Mouse (Mus musculus) gastrocnemius, adult 2 months (tissue): Measurements from ENCODE around the gene Tigar. TPM values are rescaled to one million over a fixed set of nuclear protein-coding genes. Genes with fewer than 3 reads are reported as not detected.
A peak's percentile ranks its signal among the peaks of the same experiment; 100 is the strongest.

Experiments used
- DNase-seq: peaks from one replicate; pipeline ENCODE4 v3.0.0; 2022
- H3K27ac ChIP-seq: fragments of 200-600 bp; 2 replicates; pipeline ENCODE4 v1.8.1; 2022; ENCODE audit warnings: mild to moderate bottlenecking
- H3K4me3 ChIP-seq: fragments of 200-600 bp; 2 replicates; pipeline ENCODE4 v1.8.1; 2022; ENCODE audit warnings: mild to moderate bottlenecking, moderate library complexity
- CTCF ChIP-seq: fragments of 200-600 bp; IDR thresholded peaks from 2 replicates; pipeline ENCODE4 v1.8.1; 2022; ENCODE audit warnings: antibody characterized with exemption, mild to moderate bottlenecking, moderate library complexity
- intact Hi-C: fragments of 180-260 bp; cut with DNase I; formaldehyde crosslinking; loops from one replicate; pipeline ENCODE4 v1.15.1; 2025
- long read RNA-seq, 2 experiments: library from polyadenylated mRNA; stranded (forward); transcript quantifications; one replicate each; pipeline ENCODE4 v2.0.0; 2021
- total RNA-seq, 2 experiments: library from RNA; stranded (reverse); gene quantifications; 2 replicates each; pipeline ENCODE4 v1.2.3; 2021

Tigar gene
- total RNA-seq = 100 to 1,000 TPM in 1 of 2 experiments, 10 to 100 TPM in 1; 76.6 to 103 TPM
- long read RNA-seq, experiment 1, transcript Tigar-201 (6 exons, 3,651 nt) = major isoform, 25 of 132 reads
- long read RNA-seq, experiment 1, partial matches to known transcripts = 0 of 132 reads
- long read RNA-seq, experiment 1, other reads (novel, unspliced or antisense) = 107 of 132 reads
- long read RNA-seq, experiment 2, transcript Tigar-201 (6 exons, 3,651 nt) = major isoform, 32 of 157 reads
- long read RNA-seq, experiment 2, partial matches to known transcripts = 1 of 157 reads
- long read RNA-seq, experiment 2, other reads (novel, unspliced or antisense) = 124 of 157 reads

DNA sequence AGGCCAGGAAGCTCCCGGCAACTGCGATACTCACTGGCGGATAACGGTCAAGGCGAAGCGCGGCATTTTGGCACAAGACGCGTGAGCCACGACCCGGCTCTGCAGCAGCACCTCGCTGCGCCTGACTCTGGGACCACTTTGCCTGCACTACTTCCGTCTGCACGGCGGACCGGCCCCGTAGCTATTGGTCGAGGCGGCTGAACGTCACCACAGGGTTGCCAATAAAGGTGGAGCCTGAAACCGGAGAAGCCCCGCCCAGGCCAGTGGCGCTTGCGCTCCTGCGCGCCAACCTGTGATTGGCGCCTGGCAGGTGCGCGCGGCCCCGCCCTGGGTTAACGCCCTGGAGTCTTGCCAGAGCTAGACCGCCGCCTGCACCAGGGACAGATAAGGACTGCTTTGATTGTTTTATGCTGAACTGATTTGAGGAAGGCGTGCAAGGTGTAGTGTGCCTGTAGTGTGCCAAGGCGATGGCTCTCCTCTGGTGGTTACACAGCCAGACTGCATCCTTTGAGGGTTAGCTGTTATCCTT, at the start of gene Tigar:
Tigar (minus strand) TSS at position 156 of the 529 bp plus-strand sequence.
- intact Hi-C loops = loop anchor here (5.0 kb wide), 1 partner anchor 82 kb away; no protein-coding TSS in a partner anchor
- no peak for TF ChIP-seq CTCF
- H3K4me3 ChIP-seq = peak within 1 kb of the TSS; percentile 80
- peak within 1 kb of the TSS; percentile 94 for H3K27ac ChIP-seq
- DNase-seq = peak; percentile 96

DNA sequence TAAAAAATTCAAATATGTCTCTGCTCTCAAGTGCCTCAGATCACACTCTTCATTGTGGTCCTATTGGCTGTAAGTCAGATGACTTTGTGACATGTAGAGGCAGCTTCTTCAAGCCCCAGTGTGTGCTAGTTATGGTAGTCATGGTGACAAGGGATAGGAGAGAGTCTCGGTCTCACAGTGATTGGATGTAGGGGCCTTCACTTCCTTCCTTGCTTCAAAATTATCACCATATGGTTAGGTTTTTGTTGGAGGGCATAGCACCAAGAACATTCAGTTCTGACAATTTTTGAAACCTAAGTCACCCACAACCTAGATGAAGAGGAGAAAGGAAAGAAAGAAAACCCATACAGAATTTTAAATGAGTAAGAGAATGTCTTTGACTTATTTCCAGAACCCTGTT, 48.0 kb upstream of the Tigar start:
- intact Hi-C loops = no loop called here

DNA sequence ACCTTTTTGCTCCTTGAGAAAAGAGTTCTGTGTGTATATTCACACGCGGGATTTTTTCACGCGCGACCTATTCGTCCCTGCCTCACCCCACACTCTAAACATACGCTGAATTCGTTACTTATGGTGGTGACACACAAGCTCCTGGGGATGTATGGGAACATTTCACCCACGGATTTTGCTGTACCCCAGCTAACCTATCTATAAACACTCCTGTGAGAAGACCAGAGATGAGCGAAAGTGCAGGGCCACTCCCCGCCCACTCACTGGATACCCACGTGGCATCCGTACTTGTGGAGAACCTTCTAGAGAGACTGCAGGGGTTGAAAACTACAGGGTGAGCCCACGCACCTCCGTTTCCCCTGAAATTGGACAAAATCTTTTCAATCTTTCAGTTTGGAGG, 46.1 kb upstream of the Tigar start:
- TF ChIP-seq CTCF = no peak
- intact Hi-C loops = no loop called here
- Histone ChIP-seq H3K4me3 (peak overlapping the region; percentile 80), H3K27ac (peak overlapping the region; percentile 76)
- no peak for DNase-seq

More for the DNA sequence above, 48.0 kb upstream of the Tigar start:
- TF ChIP-seq CTCF = no peak
- H3K4me3 ChIP-seq = no peak overlapping the region
- DNase-seq = no peak
- H3K27ac ChIP-seq = no peak overlapping the region

DNA sequence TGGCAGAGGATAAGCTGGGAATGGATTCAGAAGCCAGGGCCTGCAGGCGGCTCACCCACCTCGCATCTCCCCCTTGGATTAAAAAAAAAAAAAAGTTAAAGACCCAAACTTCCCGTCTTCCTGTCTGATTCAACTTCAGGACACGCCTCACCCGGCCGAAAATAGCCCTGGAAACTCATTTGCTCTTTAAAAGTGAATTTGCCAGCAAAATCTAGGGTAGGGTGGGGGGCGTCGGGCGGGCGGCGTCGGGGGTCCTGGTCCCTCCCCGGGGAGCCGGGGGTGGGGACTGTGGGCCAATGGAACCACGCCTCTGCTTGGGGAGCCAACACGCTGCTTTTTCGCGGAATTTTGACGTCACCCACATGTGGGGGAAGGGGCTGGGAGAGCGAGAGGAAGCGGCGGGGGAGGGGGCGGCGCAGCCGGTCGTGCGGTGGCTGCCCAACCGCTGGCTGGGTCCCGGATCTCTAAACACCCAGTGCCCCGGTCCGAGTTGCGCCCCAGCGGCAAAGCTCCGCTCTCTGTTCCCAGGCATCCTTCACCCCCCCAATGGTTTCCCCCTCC, 45.4 kb upstream of the Tigar start:
- peak; percentile 61 for DNase-seq
- intact Hi-C loops = no loop called here
- TF ChIP-seq CTCF = no peak
- Histone ChIP-seq H3K4me3 (peak overlapping the region; percentile 80), H3K27ac (peak overlapping the region; percentile 76)

DNA sequence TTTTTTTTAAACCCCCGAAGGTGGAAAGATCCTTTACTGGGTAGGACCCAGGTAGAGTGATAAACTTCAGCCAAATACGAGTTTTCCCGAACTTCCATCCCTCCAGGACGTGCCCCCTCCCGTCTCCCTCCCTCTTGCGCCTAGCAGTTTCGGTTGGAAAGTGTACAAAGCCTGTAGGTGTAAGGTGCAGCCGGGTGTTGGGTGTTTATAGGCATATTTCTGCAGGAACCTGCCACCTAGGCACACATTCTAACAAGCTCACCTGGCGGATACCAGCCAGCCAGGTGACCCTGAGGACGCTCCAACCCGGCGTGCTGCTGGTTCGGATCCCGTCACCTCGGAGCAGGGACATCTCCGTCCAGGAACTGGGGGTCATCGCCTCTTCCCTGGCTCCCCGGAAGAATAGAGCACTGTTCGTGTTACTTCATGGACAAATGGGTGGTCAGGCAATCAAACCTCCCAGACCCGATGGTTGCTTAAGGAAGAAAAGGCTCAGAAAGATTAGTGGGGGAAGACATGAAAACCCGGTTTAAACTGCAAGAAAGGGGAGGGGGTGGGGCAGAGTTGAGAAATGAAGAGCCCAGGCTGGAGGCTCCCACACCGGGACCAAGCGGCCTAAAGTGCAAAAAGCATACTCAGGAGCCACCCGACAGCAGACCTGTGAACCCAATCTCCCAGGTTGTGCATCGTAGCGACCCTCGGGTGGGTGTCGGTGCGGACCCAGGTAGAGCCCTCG, 44.8 kb upstream of the Tigar start:
- no peak for DNase-seq
- no peak for TF ChIP-seq CTCF
- H3K4me3 ChIP-seq = peak overlapping the region; percentile 80
- intact Hi-C loops = no loop called here
- H3K27ac ChIP-seq = peak overlapping the region; percentile 76

DNA sequence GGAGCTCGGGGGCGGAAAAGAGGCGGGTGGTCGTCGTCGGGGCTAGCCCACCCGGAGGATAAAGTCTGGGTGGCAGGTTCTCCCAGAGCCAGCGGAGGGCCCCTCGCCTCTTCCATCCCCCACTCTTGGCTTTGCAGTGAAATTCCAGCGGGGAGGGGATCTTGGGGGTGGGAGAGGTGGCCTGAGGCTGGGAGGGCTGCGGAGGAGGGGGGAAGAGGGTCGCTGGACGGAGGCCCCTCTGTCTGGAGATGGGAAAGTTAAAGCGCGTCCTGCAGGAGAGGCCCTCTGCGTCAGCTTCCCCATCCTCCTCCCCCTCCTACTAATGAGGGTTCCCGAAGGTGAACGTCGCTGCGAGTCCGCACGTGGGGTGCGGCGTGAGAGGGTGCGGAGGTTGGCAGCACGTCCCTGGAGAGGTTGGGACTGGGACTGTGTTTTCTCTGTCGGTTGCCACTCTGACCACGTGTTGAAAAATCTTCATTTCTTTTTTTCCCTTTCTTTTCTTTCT, 44.0 kb upstream of the Tigar start:
- DNase-seq = peak; percentile 45
- intact Hi-C loops = no loop called here
- peak overlapping the region; percentile 76 for H3K27ac ChIP-seq
- H3K4me3 ChIP-seq = peak overlapping the region; percentile 80
- no peak for TF ChIP-seq CTCF

DNA sequence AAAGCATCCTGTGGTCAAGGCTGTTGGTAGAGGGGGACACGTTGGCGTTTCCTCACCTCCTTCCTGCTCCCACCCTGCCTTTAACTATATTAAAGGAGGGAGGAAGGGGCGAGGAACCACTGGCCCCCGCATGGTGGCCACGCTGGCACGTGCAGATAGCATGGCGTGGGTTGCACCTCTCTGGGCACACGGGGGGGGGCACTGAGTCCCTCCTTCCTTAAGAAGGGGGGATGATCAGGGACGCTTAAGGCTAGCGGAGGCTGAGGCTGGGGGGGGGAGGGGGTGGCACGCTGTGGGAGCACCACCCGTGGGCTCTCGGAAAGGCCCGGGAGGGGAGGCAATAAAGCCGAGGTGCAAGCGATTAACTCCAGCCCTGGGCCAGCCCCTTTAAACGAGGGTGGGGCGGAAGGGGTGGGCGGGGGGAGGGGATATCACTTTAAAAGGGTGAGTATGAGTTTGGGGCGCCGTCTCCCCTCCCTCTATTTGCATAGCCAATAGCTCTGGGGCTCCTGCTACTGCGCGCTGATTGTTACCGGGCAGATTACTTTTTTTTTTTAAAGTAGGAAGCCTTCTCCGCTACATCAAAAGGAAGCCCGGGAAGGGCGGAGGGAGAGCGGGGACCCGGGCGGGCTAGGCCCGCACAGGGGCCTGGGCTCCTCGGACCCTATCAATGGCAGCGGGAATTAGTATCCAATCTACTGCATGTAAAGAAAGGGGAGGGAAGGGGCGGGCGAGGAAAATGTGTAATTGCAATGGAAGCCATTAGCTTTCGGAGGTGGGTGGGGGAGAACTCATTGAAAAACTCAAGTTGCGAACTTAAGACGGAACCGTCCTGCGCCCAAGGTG, 43.0 kb upstream of the Tigar start, which contains the start of gene Ccnd2:
Ccnd2 (minus strand) TSS at position 88 of the 846 bp plus-strand sequence.
- DNase-seq = peak; percentile 47
- H3K27ac ChIP-seq = peak within 1 kb of the TSS; percentile 80
- H3K4me3 ChIP-seq = peak within 1 kb of the TSS; percentile 80
- no peak for TF ChIP-seq CTCF
- intact Hi-C loops = no loop called here

DNA sequence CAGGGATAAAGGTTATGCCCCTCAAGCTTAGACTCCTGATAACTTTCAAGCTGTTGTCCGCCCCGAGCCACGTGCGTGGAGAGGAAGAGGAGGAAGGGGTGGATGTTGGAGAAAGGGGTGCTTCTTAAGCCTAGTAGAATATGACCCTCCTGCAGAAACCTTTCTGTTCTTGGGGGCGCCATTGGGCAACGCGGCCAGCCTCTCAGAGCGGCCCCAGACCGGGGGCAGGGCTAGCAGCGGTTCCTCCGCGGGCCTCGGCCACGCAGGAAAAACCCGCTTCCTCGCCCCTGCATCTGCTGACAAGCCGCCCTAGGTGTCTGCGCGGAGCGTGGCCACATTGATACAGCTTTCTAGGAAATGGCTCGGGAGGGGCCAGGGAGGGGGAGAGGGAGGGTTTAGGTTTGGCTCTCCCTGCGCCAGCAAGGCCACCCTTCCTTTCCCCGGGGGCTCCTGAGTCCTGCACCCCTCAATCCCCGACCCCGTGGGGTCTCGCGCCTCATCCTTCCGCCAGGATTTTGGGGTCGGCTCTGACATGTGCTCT, 42.3 kb upstream of the Tigar start:
- TF ChIP-seq CTCF = no peak
- peak; percentile 44 for DNase-seq
- intact Hi-C loops = no loop called here
- peak overlapping the region; percentile 80 for H3K4me3 ChIP-seq
- peak overlapping the region; percentile 80 for H3K27ac ChIP-seq

DNA sequence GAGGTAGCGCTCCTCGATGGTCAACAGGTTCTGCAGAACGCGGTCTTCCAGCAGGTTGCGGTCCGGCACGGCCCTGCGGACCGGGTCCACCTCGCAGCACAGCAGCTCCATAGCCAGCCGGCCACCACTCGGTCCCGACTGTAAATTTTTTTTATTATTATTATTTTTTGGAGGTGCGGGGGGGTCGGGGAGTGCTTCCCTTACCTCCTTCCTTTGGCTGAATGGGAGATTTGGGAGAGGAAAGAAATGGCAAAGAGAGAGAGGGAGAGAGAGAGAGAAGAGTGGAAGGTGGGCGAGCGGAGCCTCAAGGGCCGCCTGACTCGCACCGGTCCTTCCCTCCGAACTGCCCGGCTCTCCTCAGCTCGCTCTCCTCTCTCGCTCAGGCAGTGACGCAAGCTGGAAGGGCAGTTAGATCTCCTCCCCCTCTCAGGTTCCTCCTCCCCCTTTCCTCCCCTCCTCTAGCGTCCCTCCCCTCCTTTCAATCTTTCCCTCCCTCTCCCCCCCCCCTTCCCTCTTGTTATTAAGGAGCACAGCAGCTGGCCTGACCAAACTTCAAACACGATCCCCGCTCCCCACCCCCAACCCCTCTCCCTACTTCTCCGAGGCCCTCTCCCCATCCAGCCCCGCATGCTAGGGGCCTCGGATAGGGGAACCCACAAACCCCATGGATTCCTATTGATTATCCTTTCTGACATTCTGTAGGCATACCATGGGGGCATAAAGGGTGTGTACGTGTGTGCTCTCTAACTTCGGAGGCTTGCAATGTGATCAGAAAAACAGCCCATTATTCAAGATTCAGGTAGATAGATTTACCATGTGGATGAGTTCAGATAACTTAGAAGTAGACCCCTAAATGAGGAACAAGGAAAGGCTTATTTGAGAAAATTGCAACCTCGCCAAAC, 41.6 kb upstream of the Tigar start:
- no peak for TF ChIP-seq CTCF
- H3K4me3 ChIP-seq = peak overlapping the region; percentile 80
- peak; percentile 82 for DNase-seq
- H3K27ac ChIP-seq = peak overlapping the region; percentile 88
- intact Hi-C loops = no loop called here

DNA sequence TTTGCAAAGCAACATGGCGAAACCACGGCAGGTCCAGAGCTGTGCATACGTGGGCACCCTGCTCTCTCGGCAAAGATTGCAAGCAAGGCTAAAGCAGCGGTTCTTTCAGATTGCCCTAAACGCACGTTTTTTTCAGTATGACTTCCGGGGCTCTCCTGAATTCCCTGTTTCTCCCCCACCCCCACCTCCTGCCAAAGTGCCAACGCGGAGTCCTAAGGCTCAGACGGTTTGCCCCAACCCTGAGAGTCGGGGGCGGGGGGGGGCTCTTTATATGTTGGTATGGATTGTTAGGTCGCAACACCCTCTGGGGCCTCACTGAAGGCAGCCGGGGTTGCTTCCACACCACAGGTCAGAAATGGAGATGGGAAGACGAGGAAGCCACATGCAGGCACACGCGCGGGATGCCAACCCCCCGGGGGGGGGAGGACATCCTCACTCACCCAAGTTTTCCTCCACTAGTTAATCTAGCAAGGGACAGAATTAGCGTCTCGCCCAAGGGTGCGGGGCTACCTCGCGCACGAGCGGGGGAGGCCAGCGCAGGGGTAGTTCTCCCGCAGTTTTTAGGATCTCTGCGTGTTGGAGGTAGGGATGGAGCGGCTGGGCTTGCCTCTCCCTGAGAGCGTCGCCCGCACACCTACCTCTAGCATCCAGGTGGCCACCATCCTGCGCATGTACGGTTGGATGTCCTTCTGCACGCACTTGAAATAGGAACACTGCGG, 40.7 kb upstream of the Tigar start:
- DNase-seq = peak; percentile 36
- TF ChIP-seq CTCF = no peak

More for the DNA sequence above, 40.7 kb upstream of the Tigar start:
- H3K4me3 ChIP-seq = peak overlapping the region; percentile 80
- intact Hi-C loops = loop anchor here (5.0 kb wide), 1 partner anchor 117 kb away; no protein-coding TSS in a partner anchor
- peak overlapping the region; percentile 88 for H3K27ac ChIP-seq
